Comparison of ENCODE assay signal across 20 mouse cellular contexts in genomic region chr5:11983452-11983851, GRCm38 (mm10).
DNase-seq lines count a peak whose midpoint lies in the region; ATAC-seq and TF ChIP-seq lines count a peak whose summit lies in the region.
"Had no signal": no experiment of that assay in that cellular context is flagged by ENCODE, and none has a peak within 500 bp of the region (broad histone marks: within the 10 kb centered on the region; RNA-seq: fewer than 3 reads in every experiment).

No protein-coding gene starts in this region.

- H3K79me3 ChIP-seq in C2C12 (ENCODE audit: low read depth) = no peaks in the 10 kb centered on the region

- H3K9me3 ChIP-seq in kidney, embryonic 14.5 days (ENCODE audit: control insufficient read depth, low read length) = no peaks in the 10 kb centered on the region
- H3K9me3 ChIP-seq: G1E had no signal

- H3K4me3 ChIP-seq in C2C12 (ENCODE audit: insufficient read depth, poor library complexity, severe bottlenecking) = no peak overlapping the region
- H3K4me3 ChIP-seq in myocyte = no peak overlapping the region
- H3K4me3 ChIP-seq in kidney, embryonic 14.5 days (ENCODE audit: low read length) = no peak overlapping the region

- TF ChIP-seq POLR2A in myocyte (IDR thresholded peaks at IDR 0.05; ENCODE audit: insufficient read length, low read depth) = no peak

- H3K79me2 ChIP-seq in C2C12 (ENCODE audit: control insufficient read depth, insufficient read depth) (no peaks in the 10 kb centered on the region), myocyte (ENCODE audit: control insufficient read depth, insufficient read depth) (no peaks in the 10 kb centered on the region)

- H3ac ChIP-seq in C2C12 (ENCODE audit: control insufficient read depth, insufficient read length, low read depth) (no peak overlapping the region), myocyte (ENCODE audit: control insufficient read depth, insufficient read length) (no peak overlapping the region)

- no peak overlapping the region for H3K4me2 ChIP-seq in myocyte (ENCODE audit: low read depth)
- no peak overlapping the region for H3K4me2 ChIP-seq in kidney, embryonic 14.5 days (replicated peaks; ENCODE audit: low read depth, low read length)

- DNase-seq in layer of hippocampus, adult 11-12 months (ENCODE audit: low spot score) = no peak
- DNase-seq: adrenal gland, adult 2 months; adrenal gland, adult 8-10 months; adrenal gland, postnatal 10 days; adrenal gland, postnatal 14 days; adrenal gland, postnatal 25 days; adrenal gland, postnatal 36 days; B cell, adult 2 months; cerebellum, adult 11 months; cerebellum, adult 11-12 months; cerebellum, adult 18-20 months; cerebellum, adult 2 months had no signal

- no peak overlapping the region for H3K9ac ChIP-seq in kidney, embryonic 14.5 days (ENCODE audit: low read depth, low read length)

- H3K27ac ChIP-seq in kidney, embryonic 14.5 days (ENCODE audit: low read depth, low read length) = no peak overlapping the region

- no peaks in the 10 kb centered on the region for H3K4me1 ChIP-seq in kidney, embryonic 14.5 days (ENCODE audit: control insufficient read depth, insufficient read depth, low read length)

- H3K27me3 ChIP-seq in C2C12 (ENCODE audit: control insufficient read depth, insufficient read depth, insufficient read length) (no peaks in the 10 kb centered on the region), myocyte (ENCODE audit: control insufficient read depth, insufficient read depth, insufficient read length) (no peaks in the 10 kb centered on the region)
- no peaks in the 10 kb centered on the region for H3K27me3 ChIP-seq in kidney, embryonic 14.5 days (ENCODE audit: control insufficient read depth, insufficient read depth, low read length)
- H3K27me3 ChIP-seq: CH12.LX had no signal

- H3K36me3 ChIP-seq in C2C12 (ENCODE audit: control insufficient read depth, insufficient read depth) = no peaks in the 10 kb centered on the region
- no peaks in the 10 kb centered on the region for H3K36me3 ChIP-seq in myocyte (ENCODE audit: control insufficient read depth, insufficient read depth)
- no peaks in the 10 kb centered on the region for H3K36me3 ChIP-seq in kidney, embryonic 14.5 days (ENCODE audit: control insufficient read depth, insufficient read depth, low read length)
- H3K36me3 ChIP-seq: G1E had no signal

- no peak for TF ChIP-seq CTCF in C2C12 (IDR thresholded peaks at IDR 0.05; ENCODE audit: control insufficient read depth, insufficient read depth, insufficient read length)

- ATAC-seq in kidney, embryonic 14.5 days (ENCODE audit: low FRiP score, low TSS enrichment) = no peak
- ATAC-seq: activated CD4-positive, CD25-positive, alpha-beta regulatory T cell, adult 4 months; CD4-positive, CD25-positive, alpha-beta regulatory T cell, adult 4 months; Patski had no signal

- 77% methylated on average over 4 of the region's 4 CpGs for WGBS in kidney, embryonic 14.5 days

TF ChIP-seq in C2C12, 6 proteins besides CTCF, POLR2A, EP300 and RAD21:
- TF ChIP-seq USF1 (IDR thresholded peaks at IDR 0.05; ENCODE audit: low read depth) = peak; percentile 57
- no peak for TF ChIP-seq MYOD1 (IDR thresholded peaks at IDR 0.05; ENCODE audit: control insufficient read depth, insufficient read length, low read depth)

TF ChIP-seq in myocyte, 11 proteins besides CTCF, POLR2A, EP300 and RAD21:
- TF ChIP-seq MYOG (IDR thresholded peaks at IDR 0.05; ENCODE audit: control insufficient read depth in 1 of 3, insufficient read depth in 1 of 3, insufficient read length in 2 of 3, low read depth in 2 of 3) (no peak), TCF3 (IDR thresholded peaks at IDR 0.05; ENCODE audit: insufficient read length, low read depth) (no peak), CEBPB (IDR thresholded peaks at IDR 0.05; ENCODE audit: insufficient read depth, poor library complexity, severe bottlenecking) (no peak), USF1 (IDR thresholded peaks at IDR 0.05; ENCODE audit: low read depth) (peak; percentile 57)
